ENCODE assay signal across 9 mouse cellular contexts in genomic region chr8:87830200-87830599, GRCm38 (mm10).
DNase-seq lines count a peak whose midpoint lies in the region; ATAC-seq and TF ChIP-seq lines count a peak whose summit lies in the region.
"Had no signal": no experiment of that assay in that cellular context is flagged by ENCODE, and none has a peak within 500 bp of the region (broad histone marks: within the 10 kb centered on the region; RNA-seq: fewer than 3 reads in every experiment).

No protein-coding gene starts in this region.

- ATAC-seq in cerebellum, adult (ENCODE audit: insufficient number of reproducible peaks, low FRiP score, low TSS enrichment) = no peak

- no peak overlapping the region for H3K4me3 ChIP-seq in left cerebral cortex, adult 2 months
- H3K4me3 ChIP-seq: erythroblast, embryonic 14.5 days had no signal

- peak; percentile 23 to 40 for DNase-seq in cerebellum, postnatal 36 days
- peak in 1 of 2 experiments; percentile 31 for DNase-seq in left cerebral cortex, adult 2 months (ENCODE audit: extremely low spot score in 1 of 2, low spot score in 2 of 2)
- no peak for DNase-seq in left cerebral cortex, postnatal 14 days (ENCODE audit: low spot score in 2 of 2)
- peak; percentile 62 for DNase-seq in ES-CJ7 (ENCODE audit: low read depth, low spot score)
- peak; percentile 60 for DNase-seq in gastrocnemius, postnatal 10 days
- no peak for DNase-seq in layer of hippocampus, adult 9-10 months (ENCODE audit: low spot score)
- DNase-seq in heart, postnatal 25 days (ENCODE audit: low spot score) = no peak

- intact Hi-C loops in left cerebral cortex, adult 2 months (cut with DNase I) = loop anchor here (5.0 kb wide), 1 partner anchor 132 kb away; no protein-coding TSS in a partner anchor
- intact Hi-C loops in left cerebral cortex, postnatal 14 days (cut with DNase I) = loop anchor here (10.0 kb wide), 1 partner anchor 125 kb away; the partner anchor contains the start of gene Zfp423
- intact Hi-C loops in heart, postnatal 25 days (cut with DNase I) = no loop called here

- H3K27ac ChIP-seq in left cerebral cortex, adult 2 months = no peak overlapping the region

- peak; percentile 59 for TF ChIP-seq CTCF in left cerebral cortex, adult 2 months (IDR thresholded peaks at IDR 0.05)

Comparison
In these comparisons a context has a peak if more than half of its experiments do, and no peak if none do; other contexts are left out.
1. DNase-seq: peak in cerebellum, postnatal 36 days (2 of 2), ES-CJ7 (single experiment) and gastrocnemius, postnatal 10 days (single experiment); none in left cerebral cortex, postnatal 14 days (0 of 2), layer of hippocampus, adult 9-10 months (single experiment) and heart, postnatal 25 days (single experiment).